In genomic region chr2:62344367-62344766, GRCm38 (mm10) we compare ENCODE assay signal across 23 mouse cellular contexts.
"Had no signal": no experiment of that assay in that cellular context is flagged by ENCODE, and none has a peak within 500 bp of the region (broad histone marks: within the 10 kb centered on the region; RNA-seq: fewer than 3 reads in every experiment).

No protein-coding gene starts in this region.

- H3K9me3 ChIP-seq: heart, embryonic 13.5 days; heart, embryonic 15.5 days; hindbrain, embryonic 13.5 days; hindbrain, embryonic 15.5 days; limb, embryonic 10.5 days; limb, embryonic 12.5 days had no signal

- H3K4me2 ChIP-seq: heart, embryonic 11.5 days; heart, embryonic 13.5 days; heart, embryonic 15.5 days; hindbrain, embryonic 13.5 days; hindbrain, embryonic 15.5 days; limb, embryonic 12.5 days; liver, embryonic 11.5 days had no signal

- DNase-seq: gastrocnemius, postnatal 14 days; gastrocnemius, postnatal 36 days; heart, adult 11 months; heart, adult 2 months; heart, postnatal 14 days; heart, postnatal 36 days; kidney, adult 18-20 months; kidney, adult 8-10 months; kidney, postnatal 10 days; kidney, postnatal 25 days; kidney, postnatal 4 days; liver had no signal

- H3K9ac ChIP-seq: heart, embryonic 13.5 days; heart, embryonic 15.5 days; hindbrain, embryonic 13.5 days; hindbrain, embryonic 15.5 days; limb, embryonic 12.5 days had no signal

- H3K27me3 ChIP-seq: heart, embryonic 13.5 days; heart, embryonic 15.5 days; hindbrain, embryonic 13.5 days; hindbrain, embryonic 15.5 days; limb, embryonic 12.5 days had no signal

- H3K27ac ChIP-seq: heart, adult 2 months; heart, embryonic 13.5 days; heart, embryonic 15.5 days; hindbrain, embryonic 13.5 days; hindbrain, embryonic 15.5 days; hindbrain, postnatal 0 days; layer of hippocampus, adult 2 months; limb, embryonic 10.5 days; limb, embryonic 12.5 days had no signal

- H3K4me3 ChIP-seq: heart, adult 2 months; heart, embryonic 13.5 days; heart, embryonic 15.5 days; hindbrain, embryonic 13.5 days; hindbrain, embryonic 15.5 days; layer of hippocampus, adult 2 months; limb, embryonic 10.5 days; limb, embryonic 12.5 days had no signal

- H3K36me3 ChIP-seq: heart, embryonic 13.5 days; heart, embryonic 15.5 days; hindbrain, embryonic 13.5 days; hindbrain, embryonic 15.5 days; limb, embryonic 10.5 days; limb, embryonic 12.5 days had no signal

- ATAC-seq: hindbrain, postnatal 0 days; intestine, postnatal 0 days had no signal

- H3K4me1 ChIP-seq: heart, embryonic 15.5 days; hindbrain, embryonic 15.5 days; limb, embryonic 10.5 days; limb, embryonic 12.5 days had no signal
